Mouse (Mus musculus) brain, embryonic 18.5 days (tissue): ENCODE data around the gene Gimap7.
A peak's percentile ranks its signal among the peaks of the same experiment; 100 is the strongest.

Source experiments
- DNase-seq: peaks from one replicate; pipeline ENCODE4 v3.0.0-alpha.2; 2012; ENCODE audit warnings: low read depth, low spot score

Gene Gimap7

GRCm38 (mm10) chr6:48741273-48741672 is 22.9 kb downstream of the Gimap7 start:
- no peak for DNase-seq

- DNase-seq: no peak
Observed at GRCm38 (mm10) chr6:48741711-48742206, 23.3 kb downstream of the Gimap7 start.

- DNase-seq: no peak
Observed at GRCm38 (mm10) chr6:48742422-48743351, 24.3 kb downstream of the Gimap7 start.

GRCm38 (mm10) chr6:48745490-48745889 is 27.1 kb downstream of the Gimap7 start:
- no peak for DNase-seq

DNA sequence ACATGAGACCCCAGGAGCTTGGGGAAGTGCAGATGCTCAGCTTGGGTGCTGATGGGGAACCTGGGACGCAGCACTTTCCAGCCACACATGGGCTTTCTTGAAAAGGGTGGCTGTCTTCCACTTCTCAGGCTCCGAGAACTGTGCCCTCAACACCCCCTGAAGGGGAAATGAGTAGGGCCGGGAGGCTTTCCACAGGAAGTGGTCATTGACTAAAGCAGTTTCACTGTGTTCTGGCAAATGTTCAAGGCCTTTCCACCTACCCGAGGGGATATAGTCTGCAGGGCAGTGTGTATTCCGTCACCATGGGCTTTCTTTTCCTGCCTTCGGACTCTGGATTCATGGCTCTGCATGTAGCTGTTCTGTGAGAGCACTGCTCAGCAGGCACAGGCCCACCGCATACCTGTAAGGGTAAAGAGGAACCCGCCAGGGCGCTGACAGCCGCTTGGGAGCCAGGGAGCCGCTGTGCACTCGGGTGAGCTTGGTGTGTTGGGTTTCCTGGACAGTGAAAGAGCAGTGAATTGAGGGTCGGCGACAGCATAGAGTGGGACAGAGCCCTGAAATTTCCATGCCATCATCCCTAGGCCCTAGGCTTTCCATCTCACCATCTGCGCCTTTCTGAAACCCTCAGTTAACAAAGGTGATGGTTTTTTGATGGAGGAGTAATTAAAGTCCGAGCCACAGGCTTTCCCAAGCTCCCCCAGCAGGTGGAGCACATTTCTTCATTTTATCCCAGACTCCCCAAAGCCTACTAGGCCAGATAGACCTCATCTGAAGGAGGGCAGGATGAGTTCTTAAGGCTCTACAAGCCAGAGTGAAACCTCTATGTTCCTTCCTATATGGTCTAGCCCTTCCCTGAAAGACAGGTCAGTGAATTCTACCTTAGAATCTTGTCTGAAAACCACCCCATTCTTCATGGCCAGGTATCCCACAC is 27.8 kb downstream of the Gimap7 start, which contains the start of gene Gimap5:
Gene Gimap5, plus strand, starts transcription at position 239 of the 931 bp plus-strand sequence.
- no peak for DNase-seq

GRCm38 (mm10) chr6:48747091-48747966 is 28.9 kb downstream of the Gimap7 start:
- no peak for DNase-seq

DNA sequence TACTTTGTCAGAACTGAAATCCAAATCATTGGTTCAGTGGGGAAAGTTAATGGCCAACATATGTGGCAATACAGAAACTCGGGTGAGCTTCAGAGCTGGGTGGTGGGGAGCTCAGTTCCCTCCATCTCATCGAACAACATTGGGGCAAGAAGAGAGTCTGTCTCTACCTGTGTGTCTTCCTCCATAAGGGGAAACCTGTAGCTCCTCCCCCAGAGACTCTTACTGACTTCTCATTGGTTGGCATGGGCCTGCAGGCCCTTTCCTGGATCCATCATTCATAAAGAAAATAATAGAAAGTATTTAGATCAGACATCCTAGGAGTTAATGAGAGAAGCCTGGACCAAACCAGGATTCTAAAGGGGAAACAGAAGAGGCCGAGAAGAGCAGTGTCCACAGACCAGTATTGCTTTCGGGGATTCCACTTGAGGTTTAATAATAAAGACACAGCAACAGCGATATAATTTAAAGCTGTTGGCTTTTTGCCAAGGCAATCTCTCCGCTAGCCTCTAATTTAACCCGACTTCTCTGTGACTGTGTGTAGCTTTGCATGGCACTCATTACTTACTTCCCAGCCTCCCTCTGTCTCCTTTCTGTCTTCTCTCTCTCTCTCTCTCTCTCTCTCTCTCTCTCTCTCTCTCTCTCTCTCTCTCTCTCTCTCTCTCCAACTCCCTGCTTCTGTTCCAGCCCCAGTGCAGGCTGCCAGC is 45.3 kb downstream of the Gimap7 start:
- DNase-seq: no peak

- DNase-seq: no peak
Observed at GRCm38 (mm10) chr6:48764496-48764895, 46.1 kb downstream of the Gimap7 start.

DNA sequence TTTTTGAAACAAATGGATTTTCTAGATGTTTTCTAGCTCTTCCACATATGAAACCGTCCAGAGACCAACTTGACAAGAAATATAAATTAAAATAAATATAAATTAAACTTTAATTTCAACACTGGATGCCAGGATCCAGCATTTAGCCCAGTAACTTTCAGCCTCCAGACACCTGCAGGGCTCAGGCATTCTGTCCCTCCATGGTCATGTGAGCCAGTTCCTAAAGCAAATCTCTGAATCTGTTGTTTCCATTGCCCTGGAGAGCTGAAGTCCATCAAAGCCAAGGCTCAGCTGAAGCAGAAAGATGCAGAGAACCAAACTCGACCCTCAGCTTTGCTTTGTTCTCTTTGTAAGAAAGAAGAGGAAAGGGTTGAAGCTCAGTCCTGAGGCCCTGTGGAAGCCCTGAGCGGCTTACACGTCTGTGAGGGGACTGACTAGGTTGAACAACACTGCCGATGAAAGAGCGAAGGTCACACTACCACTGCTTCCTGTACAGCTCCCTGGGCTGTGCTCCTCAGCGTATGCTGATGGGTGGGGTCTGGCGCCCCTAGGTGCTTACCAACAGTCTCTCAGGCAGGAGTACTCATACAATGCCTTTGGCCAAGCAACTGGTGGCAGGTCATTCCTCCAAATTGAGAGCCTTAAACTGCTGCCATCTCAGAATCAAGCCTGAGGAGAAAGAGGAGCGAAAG is 49.9 kb downstream of the Gimap7 start:
- no peak for DNase-seq

- DNase-seq: no peak
Observed at GRCm38 (mm10) chr6:48768933-48769332, 50.5 kb downstream of the Gimap7 start.

DNA sequence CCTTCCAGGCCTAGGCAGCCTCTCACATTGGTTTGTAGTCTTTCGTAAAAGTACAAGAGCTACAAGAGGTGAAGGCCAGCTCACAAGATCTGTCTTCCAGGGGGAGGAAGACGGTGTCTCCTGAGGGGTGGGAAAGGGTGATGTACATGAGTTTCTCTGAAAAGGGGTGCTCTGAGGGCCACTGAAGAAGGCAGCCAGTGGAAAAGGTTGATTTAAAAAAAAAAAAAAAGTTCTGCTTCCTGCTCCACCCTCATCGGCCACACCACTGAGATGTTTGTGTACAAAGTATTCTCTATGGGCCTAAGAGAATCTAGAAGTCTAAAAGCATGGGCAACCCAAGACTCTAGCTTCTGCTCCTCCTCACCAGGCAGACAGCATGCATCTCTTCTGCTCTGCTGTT is 52.3 kb downstream of the Gimap7 start, which contains the start of gene Gimap3:
Gene Gimap3, minus strand, starts transcription at position 156 of the 400 bp plus-strand sequence.
- DNase-seq: no peak

GRCm38 (mm10) chr6:48772030-48772429 is 53.6 kb downstream of the Gimap7 start:
- peak; percentile 16 for DNase-seq
